Mouse (Mus musculus): ENCODE data around the gene Abcg1. TPM values are rescaled to one million over a fixed set of nuclear protein-coding genes. Genes with fewer than 3 reads are reported as not detected.

Gene Abcg1
- polyA plus RNA-seq, 1 experiment, result 1.3 TPM

- H3K27me3 ChIP-seq (ENCODE audit: control insufficient read depth, insufficient read depth, low read length), result no peaks in the 10 kb centered on the region
- H3K4me1 ChIP-seq (ENCODE audit: control insufficient read depth, insufficient read depth, low read length), result no peaks in the 10 kb centered on the region
- no peak overlapping the region for H3K27ac ChIP-seq (ENCODE audit: control insufficient read depth, insufficient read depth, low read depth, low read length)
- no peak overlapping the region for H3K4me3 ChIP-seq (ENCODE audit: control insufficient read depth, low read depth, low read length)
- no peaks in the 10 kb centered on the region for H3K36me3 ChIP-seq (ENCODE audit: control insufficient read depth, insufficient read depth, low read length)
- TF ChIP-seq POLR2A (IDR thresholded peaks at IDR 0.05; ENCODE audit: control insufficient read depth, low read depth, low read length) (no peak), CTCF (IDR thresholded peaks at IDR 0.05; ENCODE audit: control insufficient read depth, insufficient read depth, insufficient replicate concordance, low read depth, low read length) (no peak)
These were observed 100.4 kb downstream of the Abcg1 start for GRCm38 (mm10) chr17:31157921-31158320.

- TF ChIP-seq CTCF (IDR thresholded peaks at IDR 0.05; ENCODE audit: control insufficient read depth, insufficient read depth, insufficient replicate concordance, low read depth, low read length) (no peak), POLR2A (IDR thresholded peaks at IDR 0.05; ENCODE audit: control insufficient read depth, low read depth, low read length) (no peak)
- H3K36me3 ChIP-seq (ENCODE audit: control insufficient read depth, insufficient read depth, low read length), result no peaks in the 10 kb centered on the region
These were observed 102.8 kb downstream of the Abcg1 start for GRCm38 (mm10) chr17:31160291-31160690.

GRCm38 (mm10) chr17:31162607-31163006 is 105.1 kb downstream of the Abcg1 start:
- Histone ChIP-seq H3K4me1 (ENCODE audit: control insufficient read depth, insufficient read depth, low read length) (no peaks in the 10 kb centered on the region), H3K27ac (ENCODE audit: control insufficient read depth, insufficient read depth, low read depth, low read length) (no peak overlapping the region), H3K27me3 (ENCODE audit: control insufficient read depth, insufficient read depth, low read length) (no peaks in the 10 kb centered on the region), H3K4me3 (ENCODE audit: control insufficient read depth, low read depth, low read length) (no peak overlapping the region), H3K36me3 (ENCODE audit: control insufficient read depth, insufficient read depth, low read length) (no peaks in the 10 kb centered on the region)
- TF ChIP-seq CTCF (IDR thresholded peaks at IDR 0.05; ENCODE audit: control insufficient read depth, insufficient read depth, insufficient replicate concordance, low read depth, low read length) (no peak), POLR2A (IDR thresholded peaks at IDR 0.05; ENCODE audit: control insufficient read depth, low read depth, low read length) (no peak)

More at GRCm38 (mm10) chr17:31160291-31160690, 102.8 kb downstream of the Abcg1 start:
- no peaks in the 10 kb centered on the region for H3K27me3 ChIP-seq (ENCODE audit: control insufficient read depth, insufficient read depth, low read length)
- H3K4me1 ChIP-seq (ENCODE audit: control insufficient read depth, insufficient read depth, low read length), result no peaks in the 10 kb centered on the region
- H3K4me3 ChIP-seq (ENCODE audit: control insufficient read depth, low read depth, low read length), result no peak overlapping the region
- H3K27ac ChIP-seq (ENCODE audit: control insufficient read depth, insufficient read depth, low read depth, low read length), result no peak overlapping the region

GRCm38 (mm10) chr17:31163821-31164220 is 106.3 kb downstream of the Abcg1 start:
- H3K27ac ChIP-seq (ENCODE audit: control insufficient read depth, insufficient read depth, low read depth, low read length), result no peak overlapping the region
- no peak overlapping the region for H3K4me3 ChIP-seq (ENCODE audit: control insufficient read depth, low read depth, low read length)
- no peaks in the 10 kb centered on the region for H3K4me1 ChIP-seq (ENCODE audit: control insufficient read depth, insufficient read depth, low read length)
- H3K36me3 ChIP-seq (ENCODE audit: control insufficient read depth, insufficient read depth, low read length), result no peaks in the 10 kb centered on the region
- H3K27me3 ChIP-seq (ENCODE audit: control insufficient read depth, insufficient read depth, low read length), result no peaks in the 10 kb centered on the region
- TF ChIP-seq POLR2A (IDR thresholded peaks at IDR 0.05; ENCODE audit: control insufficient read depth, low read depth, low read length), result no peak
- TF ChIP-seq CTCF (IDR thresholded peaks at IDR 0.05; ENCODE audit: control insufficient read depth, insufficient read depth, insufficient replicate concordance, low read depth, low read length), result no peak

- Histone ChIP-seq H3K4me3 (ENCODE audit: control insufficient read depth, low read depth, low read length) (no peak within 1 kb of the TSS), H3K4me1 (ENCODE audit: control insufficient read depth, insufficient read depth, low read length) (no peaks in the 10 kb centered on the region), H3K27ac (ENCODE audit: control insufficient read depth, insufficient read depth, low read depth, low read length) (no peak within 1 kb of the TSS), H3K27me3 (ENCODE audit: control insufficient read depth, insufficient read depth, low read length) (no peaks in the 10 kb centered on the region), H3K36me3 (ENCODE audit: control insufficient read depth, insufficient read depth, low read length) (no peaks in the 10 kb centered on the region)
- no peak for TF ChIP-seq POLR2A (IDR thresholded peaks at IDR 0.05; ENCODE audit: control insufficient read depth, low read depth, low read length)
- no peak for TF ChIP-seq CTCF (IDR thresholded peaks at IDR 0.05; ENCODE audit: control insufficient read depth, insufficient read depth, insufficient replicate concordance, low read depth, low read length)
These were observed 107.7 kb downstream of the Abcg1 start, which contains the start of gene Tff1 for GRCm38 (mm10) chr17:31165127-31165526. Tff1 (minus strand) TSS chr17:31165277.

Other genes with a start within 250 kb of the Abcg1 start
- gene Glp1r, start 155.9 kb upstream of the Abcg1 start, polyA plus RNA-seq (2012; rRNA removed), result 0.25 and 0.31 TPM in 2 replicates
- 8.0 and 10.7 TPM in 2 replicates for gene Umodl1, start 103.0 kb upstream of the Abcg1 start, polyA plus RNA-seq (2012; rRNA removed)
- gene Tff3, start 72.0 kb downstream of the Abcg1 start, polyA plus RNA-seq (2012; rRNA removed), result 0.28 and 0.96 TPM in 2 replicates
- gene Tff2, start 86.6 kb downstream of the Abcg1 start, polyA plus RNA-seq (2012; rRNA removed), result 0.43 TPM in 1 of 2 replicates, not detected in the other
- 0.16 TPM in 1 of 2 replicates, not detected in the other for gene Tff1, start 107.6 kb downstream of the Abcg1 start, polyA plus RNA-seq (2012; rRNA removed)
- gene Tmprss3, start 141.3 kb downstream of the Abcg1 start, polyA plus RNA-seq (2012; rRNA removed), result 0.04 and 0.11 TPM in 2 replicates
- gene Ubash3a, start 150.2 kb downstream of the Abcg1 start, polyA plus RNA-seq (2012; rRNA removed), result 0.54 and 0.85 TPM in 2 replicates
- 550 and 601 TPM in 2 replicates for gene Rsph1, start 219.7 kb downstream of the Abcg1 start, polyA plus RNA-seq (2012; rRNA removed)
- gene Slc37a1, start 229.1 kb downstream of the Abcg1 start, polyA plus RNA-seq (2012; rRNA removed), result 7.2 and 7.7 TPM in 2 replicates

Data from testis, adult 2 months (tissue).